Mouse (Mus musculus) regulatory T cell (primary cell): ENCODE data around the gene Mycs.

Experiments used
- in situ Hi-C: fragments of 300-600 bp; cut with MboI, MseI; formaldehyde crosslinking; loops from one replicate; pipeline ENCODE4 v1.15.1; 2025; ENCODE audit warnings: high pct_unique_total_duplicates

The Mycs gene

DNA sequence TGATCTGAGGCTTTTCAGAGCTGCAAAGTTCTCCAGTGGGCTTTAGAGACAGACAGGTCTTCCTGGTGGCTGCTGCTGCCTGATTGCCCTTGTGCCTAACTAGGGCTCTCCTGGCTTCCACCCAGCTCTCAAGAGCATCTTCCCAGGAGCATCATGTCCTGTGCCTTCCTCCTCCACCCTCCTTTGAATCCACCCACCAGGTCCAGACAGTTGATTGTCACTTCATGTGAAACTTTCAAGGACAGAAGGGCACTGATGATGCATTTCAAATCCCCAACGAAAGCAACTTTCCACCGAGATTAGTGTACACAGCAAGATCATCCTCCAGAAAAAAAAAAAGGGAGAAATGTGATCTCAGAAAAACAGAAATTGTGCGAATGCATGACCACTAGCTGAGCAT lies at the start of gene Mycs:
Mycs (minus strand) TSS at position 101 of the 400 bp plus-strand sequence.
- in situ Hi-C loops = no loop called here

DNA sequence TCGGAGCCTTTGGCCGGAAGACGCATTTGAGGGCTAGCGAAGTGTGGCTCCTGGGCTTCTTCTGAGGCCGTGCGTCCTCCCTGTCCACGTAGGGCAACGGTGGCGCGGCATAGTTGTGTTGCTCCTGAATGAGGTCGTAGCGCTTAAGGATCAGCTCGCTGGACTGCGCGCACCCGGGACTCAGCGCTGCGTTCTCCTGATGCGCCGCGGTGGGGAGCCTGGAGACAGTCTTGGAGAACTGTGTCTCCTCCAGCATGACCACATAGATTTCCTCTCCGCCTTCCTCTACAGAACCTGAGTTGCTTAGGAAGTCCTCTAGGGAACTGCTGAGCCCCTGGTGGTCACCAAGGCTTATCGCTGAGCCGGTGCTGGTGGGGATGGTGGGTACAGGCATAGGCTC lies 1.0 kb downstream of the Mycs start:
- in situ Hi-C loops = no loop called here
